Mouse (Mus musculus) gastrocnemius, postnatal 14 days (tissue): ENCODE data around the gene Tdrkh. TPM values are rescaled to one million over a fixed set of nuclear protein-coding genes. Genes with fewer than 3 reads are reported as not detected.

Experiments used
- DNase-seq: peaks from one replicate; pipeline ENCODE4 v3.0.0; 2021; ENCODE audit warnings: mixed read lengths
- intact Hi-C: fragments of 180-260 bp; cut with DNase I; formaldehyde crosslinking; loops from one replicate; pipeline ENCODE4 v1.15.1; 2025; ENCODE audit warnings: low total_unique reads
- total RNA-seq, 2 experiments: library from RNA; stranded (reverse); gene quantifications; 2 replicates each; pipeline ENCODE4 v1.2.3; 2021

The Tdrkh gene
- total RNA-seq, 2 experiments from 2014 or later, result 3.5 to 4.8 TPM

DNA sequence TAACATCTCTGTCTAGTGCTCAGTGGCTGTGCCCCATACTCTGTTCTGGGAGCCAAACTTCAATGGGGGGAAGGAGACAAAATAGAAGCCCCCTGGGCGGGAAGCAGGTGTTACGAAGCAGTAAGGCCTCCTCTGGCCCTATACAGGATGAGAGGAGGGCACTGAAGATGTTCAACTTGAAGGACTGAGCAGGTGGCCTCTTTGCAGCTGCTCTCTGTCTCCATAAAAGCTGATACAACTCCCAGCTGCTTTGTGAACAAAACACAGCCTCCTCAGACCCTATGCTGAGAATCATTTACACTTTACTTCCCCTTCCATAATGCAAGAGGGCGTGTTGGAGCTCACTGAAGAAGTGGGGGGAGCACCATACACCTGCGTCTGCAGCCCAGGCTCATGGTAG lies 26.4 kb upstream of the Tdrkh start:
- DNase-seq, result no peak
- intact Hi-C loops, result no loop called here

DNA sequence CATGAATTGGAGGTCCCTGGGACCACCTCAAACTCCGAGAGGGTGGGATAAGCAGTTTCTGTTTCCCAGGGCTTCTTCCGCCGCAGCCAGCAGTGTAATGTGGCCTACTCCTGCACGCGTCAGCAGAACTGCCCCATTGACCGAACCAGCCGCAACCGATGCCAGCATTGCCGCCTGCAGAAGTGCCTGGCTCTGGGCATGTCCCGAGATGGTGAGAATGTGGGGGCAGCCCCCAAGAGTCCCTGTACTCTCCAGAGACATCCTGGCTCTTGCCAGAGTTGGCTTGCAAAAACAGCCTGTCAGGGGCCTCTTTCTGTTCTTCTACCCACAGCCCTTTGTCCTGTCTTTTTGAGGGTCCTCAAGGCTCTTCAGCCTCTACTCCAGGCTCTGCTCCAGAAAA lies 25.7 kb upstream of the Tdrkh start:
- intact Hi-C loops, result no loop called here
- DNase-seq, result no peak

DNA sequence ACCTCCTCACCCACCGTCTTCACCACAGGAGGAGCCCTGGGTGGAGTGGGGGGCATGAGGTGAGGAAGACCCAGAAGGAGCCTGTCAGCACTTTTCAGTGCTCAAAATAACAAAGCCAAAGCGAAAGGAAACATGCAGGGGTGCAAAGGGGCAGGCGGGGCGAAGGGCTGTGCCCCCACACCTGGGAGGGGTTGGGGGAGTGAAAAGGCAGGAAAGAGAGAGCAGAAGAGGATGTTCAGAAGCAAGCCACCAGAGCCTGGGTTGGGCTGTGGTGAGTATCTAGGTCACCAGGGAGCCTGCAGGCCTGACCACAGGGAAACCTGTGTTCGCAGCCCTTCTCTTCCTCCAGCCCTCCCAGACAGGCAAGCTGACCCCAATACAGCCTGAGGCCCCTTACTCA lies 25.0 kb upstream of the Tdrkh start:
- intact Hi-C loops, result no loop called here
- DNase-seq, result no peak

DNA sequence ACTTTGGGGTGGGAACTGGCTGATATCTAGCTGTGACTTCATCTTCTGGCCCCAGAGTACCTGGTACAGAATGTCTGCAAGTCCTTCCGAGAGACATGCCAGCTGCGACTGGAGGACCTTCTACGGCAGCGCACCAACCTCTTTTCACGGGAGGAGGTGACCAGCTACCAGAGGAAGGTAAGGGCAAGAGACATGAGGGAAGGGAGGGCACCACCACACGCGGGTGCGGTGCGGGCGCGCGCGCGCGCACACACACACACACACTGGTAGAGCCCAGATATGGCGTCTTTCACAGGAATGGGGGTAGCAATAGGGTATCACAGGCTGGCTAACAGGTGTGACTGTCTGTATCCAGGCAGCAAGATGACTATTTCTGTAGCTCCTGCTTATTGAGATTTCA lies 23.7 kb upstream of the Tdrkh start:
- intact Hi-C loops, result no loop called here
- no peak for DNase-seq

DNA sequence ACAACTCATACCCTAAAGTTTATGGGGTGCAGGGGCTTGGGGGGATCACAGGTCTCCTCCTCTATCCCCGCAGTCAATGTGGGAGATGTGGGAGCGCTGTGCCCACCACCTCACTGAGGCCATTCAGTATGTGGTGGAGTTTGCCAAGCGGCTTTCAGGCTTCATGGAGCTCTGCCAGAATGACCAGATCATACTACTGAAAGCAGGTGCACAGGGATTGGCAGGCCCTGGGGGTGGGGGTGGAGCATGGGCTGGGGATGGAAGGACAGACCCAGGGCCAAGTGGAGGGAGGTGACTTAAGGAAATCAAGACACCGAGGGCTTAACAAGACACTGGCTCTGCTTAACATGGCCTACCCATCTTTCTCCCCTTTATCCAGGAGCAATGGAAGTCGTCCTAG lies 22.1 kb upstream of the Tdrkh start:
- intact Hi-C loops, result no loop called here
- no peak for DNase-seq

DNA sequence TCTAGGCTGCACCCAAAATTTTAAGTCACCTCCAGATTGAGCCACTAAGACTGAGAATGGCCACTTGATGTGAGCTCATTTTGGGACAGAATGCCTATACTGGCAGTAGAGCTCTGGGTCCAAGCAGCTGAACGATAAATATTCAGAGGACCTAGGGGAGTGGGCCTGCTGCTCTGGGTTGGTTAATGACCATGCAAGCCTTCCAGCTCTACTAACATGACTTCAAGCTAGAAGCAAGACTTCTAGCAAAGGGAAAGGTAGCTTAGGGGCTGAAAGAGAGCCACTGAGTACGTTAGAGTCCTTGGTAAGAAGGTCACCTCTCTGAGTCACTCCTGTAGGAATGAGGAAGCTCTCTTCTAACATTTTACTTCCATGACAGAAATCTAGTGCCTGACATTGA lies 20.9 kb upstream of the Tdrkh start:
- no peak for DNase-seq
- intact Hi-C loops, result no loop called here

DNA sequence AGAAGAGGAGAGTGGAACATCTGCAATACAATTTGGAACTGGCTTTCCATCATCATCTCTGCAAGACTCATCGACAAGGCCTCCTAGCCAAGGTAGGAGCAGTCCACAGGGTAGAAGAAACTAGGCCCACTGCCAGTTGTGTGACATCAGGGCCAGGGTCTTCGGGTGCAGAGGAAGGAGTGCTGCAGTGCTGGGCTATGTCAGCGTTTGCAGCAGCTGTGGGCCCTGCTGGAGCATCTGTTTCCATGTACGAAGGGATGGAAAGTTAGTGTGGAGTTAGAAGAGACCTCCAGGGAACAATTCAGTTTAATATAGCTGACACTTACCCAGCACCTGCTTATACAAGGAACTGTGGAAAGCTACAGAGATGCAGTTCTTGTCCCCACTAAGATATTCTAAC lies 20.0 kb upstream of the Tdrkh start:
- intact Hi-C loops, result no loop called here
- DNase-seq, result no peak

DNA sequence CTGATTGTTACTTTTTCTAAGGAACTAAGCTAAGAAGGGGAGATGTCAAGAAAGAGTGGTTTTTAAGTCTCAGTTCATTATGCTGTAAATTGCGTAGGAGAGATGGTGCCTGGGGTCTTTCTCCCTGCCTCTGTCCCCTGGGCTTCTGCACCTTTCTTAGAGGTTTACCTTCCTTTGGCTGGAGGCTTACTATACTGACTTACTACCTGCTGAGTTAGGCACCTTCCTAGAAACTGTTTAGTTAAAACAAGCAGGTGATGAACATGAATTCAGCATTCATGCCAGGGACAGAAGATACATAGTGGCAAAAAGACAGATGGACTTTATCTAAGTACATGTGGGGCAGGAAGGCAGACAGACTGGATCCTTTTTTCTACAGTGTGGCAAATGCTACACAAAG lies 16.7 kb upstream of the Tdrkh start:
- no peak for DNase-seq
- intact Hi-C loops, result no loop called here

DNA sequence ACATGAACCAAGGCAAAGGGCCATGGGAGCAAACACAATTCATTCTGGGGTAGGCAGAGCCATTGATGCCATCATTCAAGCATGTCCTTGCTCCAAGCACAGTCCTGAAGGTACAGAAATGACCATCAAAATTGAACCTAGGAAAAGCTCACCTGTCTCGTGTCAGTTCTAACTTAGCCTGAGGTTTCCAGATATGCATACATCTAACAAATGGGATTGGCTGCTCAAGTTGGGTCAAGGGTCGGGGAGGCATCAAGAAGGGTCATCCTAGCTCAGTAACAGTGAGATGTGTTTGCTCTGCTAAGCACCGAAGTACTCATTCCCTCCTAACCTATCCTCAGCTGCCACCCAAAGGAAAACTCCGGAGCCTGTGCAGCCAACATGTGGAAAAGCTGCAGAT lies 16.2 kb upstream of the Tdrkh start:
- intact Hi-C loops, result no loop called here
- DNase-seq, result no peak

DNA sequence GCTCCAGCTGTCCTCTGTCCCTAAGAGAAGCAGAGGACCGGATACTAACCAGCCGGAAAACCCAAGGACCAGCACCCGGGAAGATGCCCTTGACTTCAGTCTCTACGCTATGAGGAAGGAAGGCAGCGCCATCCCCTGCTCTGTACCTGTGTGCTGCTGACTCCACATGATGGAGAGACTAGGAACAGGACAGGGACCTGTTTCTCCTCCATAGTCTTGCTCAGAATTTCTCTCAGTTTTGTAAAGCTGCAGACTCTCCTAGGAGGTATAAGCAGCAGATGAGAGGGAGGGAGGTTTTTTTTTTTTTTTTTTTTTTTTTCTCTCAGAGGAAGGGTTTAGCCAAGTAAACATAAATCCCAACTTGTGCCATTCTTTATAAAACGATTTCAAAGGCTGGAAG lies 14.9 kb upstream of the Tdrkh start, which contains the start of gene Lingo4:
Gene Lingo4, plus strand, starts transcription at position 301 of the 400 bp plus-strand sequence.
- intact Hi-C loops, result no loop called here
- no peak for DNase-seq

DNA sequence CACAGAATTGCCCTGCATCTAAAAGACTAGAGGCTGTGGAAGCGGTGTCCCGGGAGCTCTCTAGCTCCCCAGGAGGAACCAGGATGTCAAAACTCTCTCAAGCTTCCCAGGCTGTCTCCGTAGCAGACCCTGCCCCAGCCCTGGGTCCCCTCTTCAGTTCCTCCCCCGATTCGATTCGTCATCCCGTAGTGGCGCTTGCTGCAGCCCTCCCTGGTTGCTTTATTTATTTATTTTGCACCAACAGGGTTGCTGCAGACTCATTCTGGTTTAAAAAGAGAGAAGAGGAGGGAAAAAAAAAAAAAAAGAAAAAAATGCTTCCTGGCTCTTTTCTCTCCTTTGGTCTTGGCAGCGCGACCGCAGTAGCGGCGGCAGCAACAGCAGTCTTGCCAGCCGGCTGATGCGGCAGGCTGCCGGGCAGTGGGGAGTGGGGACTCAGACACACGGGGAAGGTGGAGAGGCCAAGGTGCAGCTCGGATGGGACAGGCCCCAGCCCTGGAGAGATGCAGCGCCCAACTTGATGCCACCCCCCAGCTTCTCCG lies 14.1 kb upstream of the Tdrkh start:
- DNase-seq, result no peak
- intact Hi-C loops, result no loop called here

DNA sequence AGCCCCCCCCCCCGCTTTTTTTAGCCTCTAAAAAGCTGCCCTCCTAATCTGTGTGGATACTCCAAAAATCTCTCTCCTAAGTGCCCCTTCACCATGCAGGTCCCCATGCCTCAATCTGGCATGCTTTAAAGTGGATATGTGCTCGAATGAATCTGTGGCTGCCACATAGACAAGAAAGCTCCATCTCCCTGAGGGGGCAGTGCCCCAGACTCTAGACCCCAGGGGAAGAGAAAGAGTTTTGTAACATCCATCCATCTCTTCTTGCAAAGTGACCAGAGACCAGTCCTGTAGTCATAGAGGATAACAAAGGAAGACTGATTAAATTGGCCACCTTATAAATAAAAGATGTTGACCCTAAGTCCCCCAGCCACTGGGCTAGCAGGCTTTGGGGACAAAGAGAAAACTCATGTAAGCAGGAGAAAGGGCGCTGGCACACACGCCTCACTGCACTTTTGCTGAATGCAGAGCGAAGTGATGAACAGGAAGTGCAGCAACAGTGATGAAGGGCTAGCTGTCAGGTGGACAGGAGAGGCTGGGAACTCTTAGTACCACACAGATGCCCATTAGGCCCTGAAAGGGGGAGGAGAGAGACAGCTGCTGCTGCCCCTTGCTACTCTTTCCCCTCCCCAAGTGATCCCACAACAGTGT lies 13.3 kb upstream of the Tdrkh start:
- no peak for DNase-seq
- intact Hi-C loops, result no loop called here

DNA sequence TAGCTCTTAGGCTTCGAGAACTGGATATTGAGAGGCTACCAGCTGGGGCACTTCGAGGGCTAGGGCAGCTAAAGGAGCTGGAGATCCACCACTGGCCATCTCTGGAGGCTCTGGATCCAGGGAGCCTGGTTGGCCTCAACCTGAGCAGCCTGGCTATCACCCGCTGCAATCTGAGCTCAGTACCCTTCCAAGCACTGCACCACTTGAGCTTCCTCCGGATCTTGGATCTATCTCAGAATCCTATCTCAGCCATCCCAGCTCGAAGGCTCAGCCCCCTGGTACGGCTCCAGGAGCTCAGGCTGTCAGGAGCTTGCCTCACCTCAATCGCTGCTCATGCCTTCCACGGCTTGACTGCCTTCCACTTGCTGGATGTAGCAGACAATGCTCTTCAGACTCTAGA lies 10.6 kb upstream of the Tdrkh start:
- intact Hi-C loops, result no loop called here
- DNase-seq, result peak; percentile 39

DNA sequence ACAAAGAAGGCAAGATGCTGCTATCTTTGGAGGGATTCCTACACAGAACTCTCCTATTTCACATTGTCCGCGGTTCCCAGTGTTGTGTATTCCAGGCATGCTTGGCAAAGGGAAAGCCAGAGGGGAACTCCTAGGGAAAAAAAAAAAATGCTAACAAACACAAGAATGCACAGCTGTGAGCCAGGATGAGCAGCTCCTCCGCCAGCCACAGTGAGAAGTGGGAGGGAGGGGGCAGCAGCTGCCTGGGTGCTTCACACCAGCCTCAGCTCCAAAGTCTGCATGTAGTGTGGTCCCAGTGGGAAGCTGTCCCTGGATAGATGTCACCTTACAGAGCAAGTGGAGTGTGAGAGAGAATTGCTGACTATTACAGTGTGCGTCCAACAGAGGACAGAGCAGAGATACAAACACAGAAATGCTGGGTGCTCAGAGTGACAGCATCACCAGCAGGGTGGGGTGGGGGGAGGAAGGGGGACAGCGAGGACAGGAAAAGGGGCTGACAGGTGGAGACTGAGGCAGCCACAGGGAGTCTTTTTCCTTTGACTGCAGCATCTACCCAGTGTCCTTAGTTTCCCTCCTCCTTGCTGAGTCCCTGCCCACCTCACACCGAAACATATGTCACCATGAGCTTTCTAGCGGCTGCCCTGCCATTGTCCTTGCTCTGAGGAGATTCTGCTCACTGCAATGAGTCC lies 8.6 kb upstream of the Tdrkh start:
- DNase-seq, result peak; percentile 41
- intact Hi-C loops, result no loop called here

DNA sequence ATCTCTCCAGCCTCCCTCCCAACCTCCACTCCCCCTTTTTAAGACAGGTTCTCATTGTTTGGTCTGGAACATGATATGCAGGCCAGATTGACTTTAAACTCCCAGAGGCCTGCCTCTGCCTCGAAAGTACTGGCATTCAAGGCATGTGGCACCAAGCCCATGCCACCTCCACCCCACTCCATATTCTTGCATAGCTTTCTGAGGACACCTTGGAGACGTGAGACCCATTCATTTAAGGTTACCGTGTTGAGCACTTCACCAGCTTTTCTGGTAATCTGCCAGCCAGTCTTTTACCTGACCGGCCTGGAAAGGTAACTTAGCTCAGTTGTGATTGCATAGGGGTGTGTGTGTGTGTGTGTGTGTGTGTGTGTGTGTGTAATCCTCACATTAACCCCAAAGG lies 7.5 kb upstream of the Tdrkh start:
- intact Hi-C loops, result no loop called here
- no peak for DNase-seq

DNA sequence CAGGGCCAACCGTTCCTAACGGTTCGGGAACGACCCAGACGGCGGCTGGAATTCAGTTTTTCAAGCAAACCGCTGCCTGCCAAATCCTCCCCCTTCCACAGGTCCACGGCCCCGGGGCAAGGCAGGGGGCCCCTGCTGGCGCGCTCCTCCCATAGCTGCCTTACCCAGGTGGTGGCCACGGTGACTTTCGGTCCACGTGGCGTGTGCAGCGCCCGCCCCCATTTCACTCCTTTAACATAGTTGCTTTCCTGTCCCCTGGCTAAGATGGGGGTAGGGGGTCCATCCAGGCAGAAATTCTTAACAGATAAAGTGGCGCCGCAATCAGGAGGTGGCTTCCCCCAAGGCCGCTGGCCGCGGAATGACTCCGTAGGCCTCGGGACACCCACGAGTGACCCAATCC lies 543 bp upstream of the Tdrkh start:
- DNase-seq, result no peak
- intact Hi-C loops, result no loop called here

DNA sequence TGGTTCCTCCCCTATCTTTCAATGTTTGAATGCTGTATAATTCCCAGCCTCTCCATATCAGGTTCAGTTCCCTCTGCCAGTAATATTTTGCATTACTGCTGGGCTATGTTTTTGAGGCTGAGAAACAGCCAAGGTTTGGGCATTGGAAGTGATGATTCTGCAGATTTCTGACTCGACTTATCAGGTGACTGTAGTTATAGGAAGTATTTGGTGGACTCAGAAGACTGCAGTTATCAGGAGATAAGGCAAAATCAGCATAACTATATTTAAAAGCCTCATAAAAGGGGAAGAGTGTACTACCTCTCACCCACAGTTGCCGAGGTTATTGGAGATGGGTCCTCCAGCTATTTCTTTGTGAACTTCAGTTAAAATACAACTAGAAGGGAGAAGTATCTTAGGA lies 17.9 kb downstream of the Tdrkh start:
- DNase-seq, result no peak
- intact Hi-C loops, result no loop called here

DNA sequence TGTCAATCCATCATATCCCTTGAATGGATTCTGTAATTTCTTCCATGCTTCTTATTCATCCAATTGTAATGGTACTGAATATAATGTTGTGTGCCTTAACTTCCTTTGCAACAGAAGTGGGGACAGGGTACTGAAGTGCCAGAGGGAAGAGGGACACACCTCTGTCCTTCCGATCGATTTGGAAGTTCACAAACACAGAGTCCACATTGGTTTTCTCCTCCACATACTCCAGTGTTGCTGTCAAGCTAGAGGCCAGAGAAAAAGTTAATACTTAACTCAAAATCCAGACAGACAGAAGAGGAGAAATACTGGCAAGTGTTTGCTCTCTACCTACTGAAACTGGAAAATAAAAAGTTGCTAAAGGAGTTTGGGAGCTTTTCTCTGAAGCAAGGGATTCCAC lies 21.2 kb downstream of the Tdrkh start:
- no peak for DNase-seq
- intact Hi-C loops, result no loop called here

DNA sequence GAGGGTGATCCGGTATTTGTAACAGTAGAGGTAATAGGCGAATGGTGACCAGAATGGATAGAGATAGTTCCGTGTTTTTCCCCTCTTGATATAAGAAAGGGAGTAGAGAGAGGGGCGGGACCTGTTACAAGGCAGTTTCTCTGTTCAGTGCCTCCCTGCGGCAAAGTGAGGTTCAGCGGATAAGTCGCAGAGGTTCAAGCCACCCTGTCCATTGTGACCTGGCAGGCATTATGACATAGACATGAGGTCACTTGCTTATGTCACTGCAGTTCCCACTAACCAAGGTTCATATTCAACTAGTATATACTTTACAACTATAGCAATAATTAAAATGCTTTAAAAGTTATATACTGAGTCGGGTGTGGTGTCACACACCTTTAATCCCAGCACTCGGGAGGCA lies 23.3 kb downstream of the Tdrkh start:
- DNase-seq, result no peak
- intact Hi-C loops, result no loop called here

DNA sequence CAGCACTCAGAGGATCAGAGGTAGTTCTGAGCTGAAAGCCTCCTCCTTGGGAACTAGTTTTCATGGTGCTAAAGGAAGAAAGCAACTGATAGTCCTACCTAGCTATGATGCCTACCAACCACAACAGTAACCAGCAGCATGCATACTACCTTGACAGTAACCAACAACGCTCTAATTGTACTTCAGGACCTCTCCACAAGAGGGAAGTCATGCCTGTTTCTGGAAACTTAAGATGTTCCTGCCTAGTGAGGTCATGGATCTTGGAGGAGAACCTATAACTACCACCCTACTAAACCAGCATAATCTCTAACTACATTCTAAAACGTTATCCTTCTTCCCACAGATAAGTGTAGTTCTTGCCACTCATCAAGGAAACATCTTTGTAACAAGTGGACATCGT lies 28.1 kb downstream of the Tdrkh start:
- intact Hi-C loops, result no loop called here
- no peak for DNase-seq

DNA sequence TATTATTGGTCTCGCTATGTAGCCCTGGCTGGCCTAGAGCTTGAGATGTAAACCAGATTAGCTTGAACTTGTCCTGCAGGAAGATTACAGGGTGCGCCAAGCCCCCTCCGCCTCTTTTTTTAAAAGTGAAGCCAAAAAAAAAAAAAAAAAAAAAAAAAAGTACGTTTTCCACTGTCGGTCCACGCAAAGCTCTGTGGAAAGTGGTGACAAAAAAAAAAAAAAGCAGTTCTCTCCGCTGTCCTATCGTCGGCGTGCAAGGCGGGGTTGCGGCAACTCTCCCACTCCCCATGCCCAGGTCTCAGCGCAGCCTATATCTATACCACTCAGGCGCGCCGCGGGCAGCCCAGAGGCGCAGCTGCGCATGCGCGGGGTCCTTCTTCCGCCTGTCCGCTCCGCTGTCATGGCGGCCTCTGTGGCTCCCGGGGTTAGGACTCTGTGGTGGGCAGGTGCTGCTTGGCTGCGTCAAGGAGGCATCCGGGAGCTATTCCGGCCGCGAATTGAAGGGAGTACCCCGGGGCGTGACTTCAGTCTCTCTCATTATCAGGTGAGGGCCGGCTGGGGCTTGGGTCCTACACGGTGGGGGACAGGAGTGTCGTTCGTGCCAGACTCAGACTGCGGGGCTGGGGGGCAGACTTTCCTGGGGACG lies 30.0 kb downstream of the Tdrkh start, which contains the start of gene Mrpl9:
Gene Mrpl9, plus strand, starts transcription at position 368 of the 646 bp plus-strand sequence.
- intact Hi-C loops, result no loop called here
- peak; percentile 94 for DNase-seq
